Mouse (Mus musculus): ENCODE data around the gene Slc47a2. TPM values are rescaled to one million over a fixed set of nuclear protein-coding genes. Genes with fewer than 3 reads are reported as not detected.

Gene Slc47a2
- polyA plus RNA-seq, 1 experiment, result not detected

DNA sequence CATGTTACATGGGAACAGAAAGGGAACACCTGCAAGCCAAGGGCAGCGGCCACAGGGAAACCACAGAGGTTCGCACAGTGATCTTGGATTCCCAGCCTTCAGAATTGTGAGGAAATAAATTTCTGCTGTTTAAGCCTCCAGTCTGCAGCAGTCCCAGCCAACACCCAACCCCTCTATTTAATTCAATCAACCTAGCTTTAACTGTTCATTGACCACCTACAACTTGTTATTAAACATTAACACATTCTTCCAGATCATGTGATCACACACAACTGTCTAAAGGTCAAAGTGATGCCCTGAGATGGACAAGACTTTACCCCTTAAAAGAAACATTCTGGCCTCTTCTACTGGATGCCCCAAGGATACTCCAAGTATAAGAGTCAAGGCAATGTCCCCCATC lies 26.0 kb upstream of the Slc47a2 start:
- H3K4me1 ChIP-seq (ENCODE audit: control insufficient read depth, insufficient read depth, low read length), result no peaks in the 10 kb centered on the region
- TF ChIP-seq POLR2A (IDR thresholded peaks at IDR 0.05; ENCODE audit: borderline replicate concordance, control insufficient read depth, low read depth, low read length) (no peak), CTCF (IDR thresholded peaks at IDR 0.05; ENCODE audit: control insufficient read depth, insufficient read depth, low read length) (no peak)
- 80% methylated on average over 2 of the region's 2 CpGs for WGBS
- no peak overlapping the region for H3K27ac ChIP-seq (ENCODE audit: control insufficient read depth, insufficient read depth, low read depth, low read length, poor library complexity)
- H3K4me3 ChIP-seq (replicated peaks; ENCODE audit: control insufficient read depth, low read depth, low read length), result no peak overlapping the region

DNA sequence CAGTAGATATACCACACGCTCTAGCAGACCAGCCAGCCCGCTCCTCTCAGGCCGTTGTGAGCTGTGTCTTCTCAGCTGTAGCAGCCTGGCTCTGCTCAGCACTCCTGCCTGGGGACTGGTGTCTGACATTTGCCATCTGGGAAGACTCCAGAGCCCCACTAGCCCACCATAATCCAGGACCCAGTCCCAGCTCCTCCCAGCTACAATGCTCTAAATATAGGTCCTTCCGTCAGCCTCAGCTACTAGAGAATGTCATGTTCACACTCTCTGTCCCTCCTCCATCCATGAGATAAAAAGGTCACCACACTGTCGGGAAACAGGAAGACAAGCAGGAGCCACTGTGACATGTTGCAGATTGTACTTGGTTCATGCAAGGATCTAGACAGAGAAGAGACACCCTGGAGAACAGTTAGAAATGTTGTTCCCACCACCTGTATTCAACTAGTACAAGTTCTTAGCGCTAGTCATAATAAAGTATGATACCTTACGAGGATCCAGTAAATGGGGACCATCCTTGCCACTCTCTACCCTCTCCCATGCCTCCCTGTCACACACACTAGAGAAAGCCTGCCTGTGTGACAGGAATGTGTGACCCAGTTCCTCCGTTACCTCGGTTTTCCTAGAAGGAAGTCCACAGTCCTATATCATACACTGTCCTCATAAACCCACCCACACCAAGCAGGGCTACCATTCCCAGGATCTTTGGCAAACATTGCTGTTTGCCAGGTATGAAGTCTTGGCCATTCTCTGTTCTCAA lies 24.0 kb upstream of the Slc47a2 start:
- no peak overlapping the region for H3K27ac ChIP-seq (ENCODE audit: control insufficient read depth, insufficient read depth, low read depth, low read length, poor library complexity)
- TF ChIP-seq CTCF (IDR thresholded peaks at IDR 0.05; ENCODE audit: control insufficient read depth, insufficient read depth, low read length), result no peak
- TF ChIP-seq POLR2A (IDR thresholded peaks at IDR 0.05; ENCODE audit: borderline replicate concordance, control insufficient read depth, low read depth, low read length), result no peak
- no peaks in the 10 kb centered on the region for H3K4me1 ChIP-seq (ENCODE audit: control insufficient read depth, insufficient read depth, low read length)
- no peak overlapping the region for H3K4me3 ChIP-seq (replicated peaks; ENCODE audit: control insufficient read depth, low read depth, low read length)
- WGBS, result 71% methylated on average over 9 of the region's 9 CpGs

GRCm38 (mm10) chr11:61365938-61366337 lies 23.3 kb upstream of the Slc47a2 start:
- Histone ChIP-seq H3K4me1 (ENCODE audit: control insufficient read depth, insufficient read depth, low read length) (no peaks in the 10 kb centered on the region), H3K4me3 (replicated peaks; ENCODE audit: control insufficient read depth, low read depth, low read length) (no peak overlapping the region), H3K27ac (ENCODE audit: control insufficient read depth, insufficient read depth, low read depth, low read length, poor library complexity) (no peak overlapping the region)
- 61% methylated on average over 3 of the region's 3 CpGs for WGBS
- TF ChIP-seq CTCF (IDR thresholded peaks at IDR 0.05; ENCODE audit: control insufficient read depth, insufficient read depth, low read length) (no peak), POLR2A (IDR thresholded peaks at IDR 0.05; ENCODE audit: borderline replicate concordance, control insufficient read depth, low read depth, low read length) (no peak)

DNA sequence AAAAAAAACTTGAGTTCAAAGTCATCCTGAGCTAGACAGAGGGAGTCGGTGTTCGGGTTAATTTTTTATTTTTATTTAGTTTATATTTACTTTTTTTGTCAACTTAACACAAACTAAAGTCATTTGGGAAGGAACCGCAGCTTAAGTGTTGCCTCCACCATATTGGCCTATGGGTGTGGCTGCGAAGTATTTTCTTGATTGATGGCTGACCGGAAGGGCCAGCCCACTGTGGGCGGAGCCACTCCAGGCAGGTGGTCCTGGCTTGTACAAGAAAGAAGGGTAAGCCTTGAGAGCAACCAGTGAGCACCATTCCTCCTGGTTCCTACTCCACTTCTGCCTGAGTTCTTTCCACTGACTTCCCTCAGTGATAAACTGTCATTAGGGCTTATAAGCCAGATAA lies 21.4 kb upstream of the Slc47a2 start:
- H3K4me1 ChIP-seq (ENCODE audit: control insufficient read depth, insufficient read depth, low read length), result no peaks in the 10 kb centered on the region
- no peak overlapping the region for H3K27ac ChIP-seq (ENCODE audit: control insufficient read depth, insufficient read depth, low read depth, low read length, poor library complexity)
- TF ChIP-seq POLR2A (IDR thresholded peaks at IDR 0.05; ENCODE audit: borderline replicate concordance, control insufficient read depth, low read depth, low read length), result no peak
- no peak for TF ChIP-seq CTCF (IDR thresholded peaks at IDR 0.05; ENCODE audit: control insufficient read depth, insufficient read depth, low read length)
- 79% methylated on average over 6 of the region's 6 CpGs for WGBS
- no peak overlapping the region for H3K4me3 ChIP-seq (replicated peaks; ENCODE audit: control insufficient read depth, low read depth, low read length)

- 89% methylated on average over 11 of the region's 11 CpGs for WGBS
- Histone ChIP-seq H3K4me3 (replicated peaks; ENCODE audit: control insufficient read depth, low read depth, low read length) (no peak overlapping the region), H3K27ac (ENCODE audit: control insufficient read depth, insufficient read depth, low read depth, low read length, poor library complexity) (no peak overlapping the region), H3K4me1 (ENCODE audit: control insufficient read depth, insufficient read depth, low read length) (no peaks in the 10 kb centered on the region)
- TF ChIP-seq CTCF (IDR thresholded peaks at IDR 0.05; ENCODE audit: control insufficient read depth, insufficient read depth, low read length) (no peak), POLR2A (IDR thresholded peaks at IDR 0.05; ENCODE audit: borderline replicate concordance, control insufficient read depth, low read depth, low read length) (no peak)
Measured at GRCm38 (mm10) chr11:61361515-61362190, 19.0 kb upstream of the Slc47a2 start.

DNA sequence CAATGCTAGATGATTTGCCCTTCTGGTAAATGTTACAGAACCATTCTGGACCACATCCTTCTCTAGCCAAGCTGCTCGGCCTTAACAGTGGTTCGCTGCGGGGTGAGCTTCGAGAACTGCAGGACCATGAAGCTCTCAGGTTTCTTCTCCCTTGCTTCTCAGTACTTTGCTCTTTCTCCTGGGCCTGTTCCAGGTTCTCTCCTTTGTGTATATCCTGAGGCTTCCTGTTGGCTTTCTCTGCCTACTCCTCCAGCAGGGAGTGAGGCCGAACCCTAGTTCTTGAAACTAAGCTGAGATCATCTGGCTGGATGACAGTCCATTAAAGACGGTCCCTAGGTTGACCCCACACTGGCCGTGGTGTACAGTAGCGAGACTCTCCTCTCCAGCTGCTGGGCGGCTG lies 13.9 kb upstream of the Slc47a2 start:
- no peak overlapping the region for H3K27ac ChIP-seq (ENCODE audit: control insufficient read depth, insufficient read depth, low read depth, low read length, poor library complexity)
- H3K4me3 ChIP-seq (replicated peaks; ENCODE audit: control insufficient read depth, low read depth, low read length), result no peak overlapping the region
- no peaks in the 10 kb centered on the region for H3K4me1 ChIP-seq (ENCODE audit: control insufficient read depth, insufficient read depth, low read length)
- 83% methylated on average over 9 of the region's 9 CpGs for WGBS
- no peak for TF ChIP-seq CTCF (IDR thresholded peaks at IDR 0.05; ENCODE audit: control insufficient read depth, insufficient read depth, low read length)
- no peak for TF ChIP-seq POLR2A (IDR thresholded peaks at IDR 0.05; ENCODE audit: borderline replicate concordance, control insufficient read depth, low read depth, low read length)

DNA sequence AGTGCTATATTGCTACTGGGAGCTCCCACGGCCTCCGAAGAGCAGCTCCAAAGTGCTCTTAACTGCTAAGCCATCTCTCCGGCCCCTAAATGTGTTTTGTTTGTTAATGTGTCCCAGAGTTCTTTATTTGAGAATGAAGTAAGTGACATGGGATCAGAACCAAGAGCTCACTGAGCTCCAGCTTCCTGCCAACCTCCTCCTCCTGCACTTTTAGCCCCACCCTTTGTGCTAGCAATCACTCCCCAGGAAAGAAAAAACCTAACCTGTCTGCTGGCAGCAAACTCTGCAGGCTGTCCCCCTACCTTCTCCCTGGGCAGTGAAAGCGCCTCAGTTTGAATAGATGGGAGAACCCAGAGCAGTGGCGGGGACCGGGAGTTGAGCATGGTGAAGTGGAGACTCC lies 13.5 kb upstream of the Slc47a2 start:
- Histone ChIP-seq H3K27ac (ENCODE audit: control insufficient read depth, insufficient read depth, low read depth, low read length, poor library complexity) (no peak overlapping the region), H3K4me3 (replicated peaks; ENCODE audit: control insufficient read depth, low read depth, low read length) (no peak overlapping the region), H3K4me1 (ENCODE audit: control insufficient read depth, insufficient read depth, low read length) (no peaks in the 10 kb centered on the region)
- no peak for TF ChIP-seq CTCF (IDR thresholded peaks at IDR 0.05; ENCODE audit: control insufficient read depth, insufficient read depth, low read length)
- WGBS, result 78% methylated on average over 6 of the region's 6 CpGs

- no peaks in the 10 kb centered on the region for H3K4me1 ChIP-seq (ENCODE audit: control insufficient read depth, insufficient read depth, low read length)
- no peak for TF ChIP-seq CTCF (IDR thresholded peaks at IDR 0.05; ENCODE audit: control insufficient read depth, insufficient read depth, low read length)
- no peak for TF ChIP-seq POLR2A (IDR thresholded peaks at IDR 0.05; ENCODE audit: borderline replicate concordance, control insufficient read depth, low read depth, low read length)
- 72% methylated on average over 5 of the region's 5 CpGs for WGBS
- no peak overlapping the region for H3K4me3 ChIP-seq (replicated peaks; ENCODE audit: control insufficient read depth, low read depth, low read length)
- H3K27ac ChIP-seq (ENCODE audit: control insufficient read depth, insufficient read depth, low read depth, low read length, poor library complexity), result no peak overlapping the region
Measured at GRCm38 (mm10) chr11:61355351-61355750, 12.7 kb upstream of the Slc47a2 start.
